Mouse (Mus musculus) mouse trophoblast stem cell (cell line): ENCODE data around the gene Pdzk1.

Experiments
- in situ Hi-C, 2 experiments: fragments of 300-500 bp; cut with MseI, MboI; formaldehyde crosslinking; loops; 2 replicates in 1 of 2; 3 replicates in 1 of 2; pipeline ENCODE4 v1.15.1; 2025

Pdzk1 gene

GRCm38 (mm10) chr3:96834587-96835348, 5.7 kb downstream of the Pdzk1 start:
- in situ Hi-C loops: no loop called here

GRCm38 (mm10) chr3:96836414-96836813, 7.3 kb downstream of the Pdzk1 start:
- in situ Hi-C loops: no loop called here

GRCm38 (mm10) chr3:96838996-96839645, 10.0 kb downstream of the Pdzk1 start:
- in situ Hi-C loops: no loop called here

GRCm38 (mm10) chr3:96845191-96845590, 16.1 kb downstream of the Pdzk1 start:
- in situ Hi-C loops: no loop called here

DNA sequence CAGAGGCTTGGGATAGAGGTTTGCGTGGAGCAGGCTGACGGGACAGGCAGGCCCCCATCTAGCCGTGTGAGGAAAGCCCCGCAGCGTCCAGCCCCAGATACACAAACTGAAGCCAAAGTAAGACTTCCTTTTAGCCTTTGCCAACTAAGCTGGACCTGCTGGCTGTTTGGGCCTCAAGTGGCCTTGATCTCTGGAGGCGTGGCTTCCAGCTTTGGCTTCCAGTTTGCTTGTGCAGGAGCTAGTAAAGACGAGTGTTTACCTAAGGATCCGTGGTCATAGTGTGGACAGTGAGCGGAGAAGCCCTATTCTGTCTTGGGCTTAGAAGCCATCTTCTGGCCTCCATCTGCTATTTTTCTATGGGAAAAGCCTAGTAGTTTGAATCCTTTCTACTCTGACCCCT, 16.7 kb downstream of the Pdzk1 start:
- in situ Hi-C loops: no loop called here

DNA sequence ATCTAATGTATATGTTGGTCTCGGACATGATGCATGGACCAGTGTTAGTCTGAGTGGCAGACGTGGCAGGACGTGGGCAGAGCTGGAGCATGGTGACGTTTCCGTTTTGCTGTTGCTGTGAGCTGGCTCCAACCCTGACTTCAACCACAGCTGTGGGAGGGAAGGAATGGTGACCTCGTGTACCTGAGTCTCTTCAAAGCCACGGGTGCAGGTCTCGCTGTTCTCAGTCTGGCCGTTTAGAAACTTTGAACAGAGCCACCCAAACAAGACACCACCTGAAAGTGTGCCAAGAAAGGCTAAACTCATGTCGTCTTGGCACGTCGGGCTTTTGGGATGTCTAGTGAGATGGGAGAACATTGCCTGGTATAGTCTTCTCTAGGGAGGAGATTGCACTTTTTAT, 17.9 kb downstream of the Pdzk1 start:
- in situ Hi-C loops: no loop called here

DNA sequence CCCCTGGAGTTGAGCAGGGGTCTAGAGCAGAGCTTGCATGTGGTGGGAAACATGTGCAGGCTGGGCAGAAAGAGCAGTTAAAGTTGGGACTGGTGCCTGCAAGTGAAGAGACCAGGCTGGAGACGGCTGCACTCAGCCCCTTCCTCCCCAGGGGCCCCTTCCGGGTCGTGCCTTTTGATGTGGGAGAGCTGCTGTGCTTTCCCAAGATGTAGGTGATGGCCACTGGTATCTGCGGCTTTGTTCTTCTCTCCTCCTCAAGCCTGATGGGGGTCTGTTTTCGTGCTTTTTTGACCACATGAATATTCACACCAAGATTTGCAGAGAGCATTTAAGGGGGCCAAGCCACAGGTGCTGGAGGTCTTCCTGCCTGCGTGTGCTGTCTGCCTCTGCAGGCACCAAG, 18.6 kb downstream of the Pdzk1 start:
- in situ Hi-C loops: no loop called here

GRCm38 (mm10) chr3:96848470-96848869, 19.4 kb downstream of the Pdzk1 start:
- in situ Hi-C loops: no loop called here

- in situ Hi-C loops: no loop called here
Measured at GRCm38 (mm10) chr3:96849168-96849727, 20.2 kb downstream of the Pdzk1 start.

DNA sequence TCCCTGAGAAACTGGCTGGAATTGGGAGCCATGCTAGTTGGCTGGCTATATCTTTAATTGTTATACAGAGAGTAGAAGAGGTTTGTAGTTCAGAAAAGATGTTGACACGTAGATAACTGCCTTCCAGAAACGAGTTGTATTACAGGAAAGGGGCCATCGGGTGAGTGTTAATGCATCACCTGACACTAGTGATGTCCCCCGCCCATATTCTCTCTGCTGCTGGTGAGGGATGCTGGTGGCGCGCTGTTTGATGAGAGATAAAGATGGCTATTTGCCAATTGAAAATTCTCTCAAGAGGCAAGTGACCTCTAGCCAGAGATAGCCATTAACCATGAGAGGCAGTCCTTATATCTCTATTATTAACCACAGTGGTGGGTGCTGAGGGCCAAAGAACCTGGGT, 23.5 kb downstream of the Pdzk1 start:
- in situ Hi-C loops: no loop called here

- in situ Hi-C loops: no loop called here
Measured at GRCm38 (mm10) chr3:96854376-96854775, 25.3 kb downstream of the Pdzk1 start.

DNA sequence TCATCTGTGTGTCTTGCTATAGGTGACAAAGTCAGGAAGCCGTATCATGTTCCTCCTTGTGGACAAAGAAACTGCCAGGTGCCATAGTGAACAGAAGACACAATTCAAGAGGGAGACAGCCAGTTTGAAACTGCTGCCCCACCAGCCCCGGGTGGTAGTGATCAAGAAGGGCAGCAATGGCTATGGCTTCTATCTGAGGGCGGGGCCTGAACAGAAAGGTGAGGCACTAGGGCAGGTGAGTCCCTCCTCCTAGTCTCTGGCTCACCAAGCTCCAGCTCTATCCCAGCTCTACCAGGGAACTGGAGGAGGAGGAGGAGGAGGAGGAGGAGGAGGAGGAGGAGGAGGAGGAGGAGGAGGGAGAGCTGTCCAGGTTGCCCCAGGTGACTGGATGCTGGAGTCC, 26.7 kb downstream of the Pdzk1 start:
- in situ Hi-C loops: no loop called here

- in situ Hi-C loops: no loop called here
Measured at GRCm38 (mm10) chr3:96860498-96860897, 31.4 kb downstream of the Pdzk1 start.

DNA sequence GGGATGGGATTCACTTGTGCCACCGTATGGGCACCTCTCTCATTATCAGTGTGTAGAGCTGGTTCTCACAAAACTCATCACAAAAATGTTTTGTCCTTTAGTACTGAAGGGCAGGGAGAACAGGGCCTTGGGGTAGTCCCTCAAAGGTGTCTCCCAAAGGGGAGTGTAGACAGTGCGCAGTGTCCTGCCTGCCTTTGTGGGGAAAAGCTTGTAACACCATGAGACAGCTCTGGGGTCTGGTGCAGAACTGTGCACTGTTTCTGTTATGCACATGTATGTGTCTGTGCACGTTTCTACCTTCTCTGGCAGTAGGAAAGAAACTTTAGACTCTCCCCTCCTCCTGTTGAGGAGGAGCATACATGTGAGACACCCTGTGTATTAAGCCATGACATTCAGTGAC, 38.8 kb downstream of the Pdzk1 start:
- in situ Hi-C loops: no loop called here

GRCm38 (mm10) chr3:96868566-96868965, 39.5 kb downstream of the Pdzk1 start:
- in situ Hi-C loops: no loop called here

- in situ Hi-C loops: no loop called here
Measured at GRCm38 (mm10) chr3:96869091-96869490, 40.0 kb downstream of the Pdzk1 start.

DNA sequence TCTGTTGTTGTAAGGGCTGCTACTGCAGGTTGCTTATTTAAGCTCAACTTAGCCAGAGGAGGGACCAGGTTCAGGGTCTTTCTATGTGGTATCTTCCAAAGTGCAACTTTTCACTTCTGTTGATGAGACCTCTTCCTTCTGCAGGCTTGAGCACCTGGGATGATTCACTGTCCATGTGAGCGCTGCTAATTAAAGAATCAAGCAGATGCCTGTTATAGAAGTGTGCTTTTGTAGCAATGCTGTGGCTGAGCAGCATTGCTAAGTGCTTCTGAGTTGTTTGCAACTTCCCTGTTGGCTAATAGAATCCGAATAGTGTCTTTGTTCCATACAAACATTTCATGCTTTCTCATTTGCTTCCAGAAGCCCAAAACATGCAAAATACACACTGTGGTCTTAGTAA, 41.2 kb downstream of the Pdzk1 start:
- in situ Hi-C loops: no loop called here

DNA sequence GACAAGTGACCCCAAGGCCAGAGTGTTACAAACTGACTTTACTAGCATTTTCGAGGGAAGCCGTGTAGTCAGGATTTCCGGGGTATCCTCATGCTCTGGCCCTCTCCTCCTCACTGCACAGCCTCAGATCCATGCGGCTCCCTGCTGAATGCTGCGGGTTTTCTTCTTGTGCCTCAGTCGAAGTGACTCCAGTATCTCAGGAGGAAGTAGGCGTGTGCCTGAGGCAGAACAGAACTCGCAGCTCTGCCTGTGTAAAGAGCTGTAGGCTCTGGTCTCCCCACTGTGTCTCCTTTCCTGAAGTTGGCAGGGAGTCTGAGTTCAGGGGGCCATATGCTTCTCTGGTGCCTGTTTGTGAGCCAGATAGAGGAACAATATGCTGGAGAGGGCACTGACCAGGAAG, 42.0 kb downstream of the Pdzk1 start:
- in situ Hi-C loops: no loop called here

- in situ Hi-C loops: no loop called here
Measured at GRCm38 (mm10) chr3:96872501-96872900, 43.4 kb downstream of the Pdzk1 start.

GRCm38 (mm10) chr3:96874808-96875571, 45.9 kb downstream of the Pdzk1 start:
- in situ Hi-C loops: no loop called here

DNA sequence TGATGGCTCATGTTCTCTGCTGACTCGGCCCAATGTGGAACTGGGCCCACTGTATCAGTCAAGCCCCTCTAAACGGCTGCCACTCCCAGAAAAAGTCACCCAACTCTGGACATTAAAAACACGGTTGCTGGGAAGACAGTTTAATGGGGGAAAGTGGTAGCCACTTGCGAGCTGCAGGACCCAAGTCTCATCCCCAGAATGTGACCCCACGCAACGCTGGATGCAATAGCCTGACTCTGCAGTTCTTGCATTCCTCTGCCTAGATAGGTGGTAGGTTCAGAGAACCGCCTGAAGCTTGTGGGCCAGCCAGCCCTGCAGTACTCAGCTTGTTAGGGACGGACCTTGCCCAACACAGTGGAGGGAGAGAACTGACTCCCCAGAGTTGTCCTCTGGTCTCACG, 50.5 kb downstream of the Pdzk1 start:
- in situ Hi-C loops: no loop called here

- in situ Hi-C loops: no loop called here
Measured at GRCm38 (mm10) chr3:96880385-96880784, 51.3 kb downstream of the Pdzk1 start.
